Mouse (Mus musculus): ENCODE measurements around the gene Rps12-ps3.

DNA sequence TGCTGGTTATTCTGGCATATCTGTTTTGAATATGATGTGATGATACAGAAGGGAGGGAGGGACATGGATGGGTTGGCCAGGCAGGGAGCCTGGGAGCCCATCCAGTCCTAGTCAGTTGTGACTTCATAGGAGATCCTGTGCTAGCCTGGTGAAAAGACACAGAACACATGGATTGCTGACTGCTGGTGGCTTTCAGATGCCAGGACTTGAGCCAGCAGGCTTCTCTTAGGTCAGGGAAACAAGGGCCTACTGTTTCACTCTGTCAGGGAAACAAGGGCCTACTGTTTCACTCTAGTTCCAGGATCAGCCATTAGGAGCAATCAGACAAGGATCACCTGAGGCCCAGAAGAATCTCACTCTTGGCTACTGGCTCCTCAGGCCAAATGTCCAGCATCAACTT, 41.2 kb upstream of the Rps12-ps3 start:
- TF ChIP-seq CTCF (IDR thresholded peaks at IDR 0.05; ENCODE audit: low read depth, low read length) = no peak
- no peak for TF ChIP-seq POLR2A (IDR thresholded peaks at IDR 0.05; ENCODE audit: borderline replicate concordance, low read depth, low read length)
